Mouse (Mus musculus) heart, adult 2 months (tissue): ENCODE data around the gene Arl3. TPM values are rescaled to one million over a fixed set of nuclear protein-coding genes. Genes with fewer than 3 reads are reported as not detected.

Experiments
- DNase-seq, 2 experiments: peaks; one replicate each; pipeline ENCODE4 v3.0.0; 2021
- H3K27ac ChIP-seq: fragments of 200-600 bp; 2 replicates; pipeline ENCODE4 v1.8.1; 2022
- H3K27me3 ChIP-seq: fragments of 200-500 bp; 2 replicates; pipeline ENCODE4 v1.6.1; 2012; ENCODE audit warnings: mild to moderate bottlenecking, low read length, inconsistent platforms, mixed read lengths; ENCODE audit not compliant: control insufficient read depth, insufficient read depth
- H3K36me3 ChIP-seq: fragments of 200-500 bp; 2 replicates; pipeline ENCODE4 v1.6.1; 2012; ENCODE audit warnings: low read length, inconsistent platforms; ENCODE audit not compliant: control insufficient read depth, insufficient read depth
- H3K4me1 ChIP-seq: fragments of 200-500 bp; 2 replicates; pipeline ENCODE4 v1.6.1; 2011; ENCODE audit warnings: low read length; ENCODE audit not compliant: control insufficient read depth, insufficient read depth
- H3K4me3 ChIP-seq: fragments of 200-600 bp; 2 replicates; pipeline ENCODE4 v1.8.1; 2022
- H3K79me2 ChIP-seq: fragments of 200-500 bp; replicated peaks from 2 replicates; pipeline ENCODE4 v1.6.1; 2012; ENCODE audit warnings: mild to moderate bottlenecking, inconsistent platforms, low read length, moderate library complexity, mixed read lengths; ENCODE audit not compliant: control insufficient read depth, insufficient read depth
- H3K9ac ChIP-seq: fragments of 200-500 bp; 2 replicates; pipeline ENCODE4 v1.6.1; 2012; ENCODE audit warnings: low read depth, mild to moderate bottlenecking, control low read depth, inconsistent platforms, low read length, mixed read lengths
- CTCF ChIP-seq: fragments of 200-600 bp; IDR thresholded peaks from 2 replicates; pipeline ENCODE4 v1.8.1; 2022; ENCODE audit warnings: antibody characterized with exemption, mild to moderate bottlenecking, moderate library complexity
- EP300 ChIP-seq: fragments of 200-500 bp; IDR thresholded peaks from 2 replicates; pipeline ENCODE4 v1.6.1; 2011; ENCODE audit warnings: low read depth, low read length, control low read depth; ENCODE audit not compliant: insufficient read depth
- POLR2A ChIP-seq: fragments of 200-500 bp; IDR thresholded peaks from 2 replicates; pipeline ENCODE4 v1.6.1; 2011; ENCODE audit warnings: mild to moderate bottlenecking, low read depth, low read length, control low read depth; ENCODE audit not compliant: insufficient read depth
- WGBS: fragments of 180-500 bp; shearing (Covaris S2); methylation state at CpG from one replicate; pipeline ENCODE4 v1.1.7; 2018; 5-methylcytosine and 5-hydroxymethylcytosine counted together
- intact Hi-C: fragments of 180-260 bp; cut with DNase I; formaldehyde crosslinking; loops from one replicate; pipeline ENCODE4 v1.15.1; 2025
- polyA plus RNA-seq: library from polyadenylated mRNA; depleted of rRNA; stranded (reverse); fragments of >200 nt; gene quantifications from 2 replicates; pipeline ENCODE4 v1.2.3, GENCODE M21; 2012
- total RNA-seq, 2 experiments: library from RNA; stranded (reverse); gene quantifications; 2 replicates each; pipeline ENCODE4 v1.2.3; 2021

Gene Arl3
- total and polyA plus RNA-seq, 3 experiments, result 36.1 to 43.4 (median 38.3) TPM

DNA sequence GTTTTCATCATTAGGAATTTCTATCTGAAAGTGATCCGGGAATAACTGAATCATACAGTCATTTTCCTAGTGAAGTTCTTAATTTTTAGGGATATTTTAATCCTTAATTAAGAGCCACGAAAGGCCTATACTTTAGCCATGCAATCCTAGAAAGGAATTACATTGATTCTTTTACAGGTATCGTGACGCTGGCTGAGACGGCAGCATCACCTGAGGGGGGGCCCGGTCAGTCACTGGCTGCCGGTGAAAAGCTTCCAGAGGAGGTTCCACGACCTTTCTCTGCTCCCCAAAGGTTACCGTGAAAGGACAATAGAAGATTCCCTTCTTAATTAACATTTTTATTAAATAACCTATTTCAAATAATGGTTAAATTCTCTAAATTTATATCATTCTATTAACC, 35.6 kb downstream of the Arl3 start:
- no peak overlapping the region for H3K9ac ChIP-seq
- no peaks in the 10 kb centered on the region for H3K79me2 ChIP-seq
- no peaks in the 10 kb centered on the region for H3K4me1 ChIP-seq
- intact Hi-C loops, result no loop called here
- no peak for DNase-seq
- H3K36me3 ChIP-seq, result no peaks in the 10 kb centered on the region
- H3K27ac ChIP-seq, result no peak overlapping the region
- H3K27me3 ChIP-seq, result no peaks in the 10 kb centered on the region
- 95% methylated on average over 9 of the region's 9 CpGs for WGBS
- TF ChIP-seq POLR2A (no peak), CTCF (no peak), EP300 (no peak)
- H3K4me3 ChIP-seq, result no peak overlapping the region

DNA sequence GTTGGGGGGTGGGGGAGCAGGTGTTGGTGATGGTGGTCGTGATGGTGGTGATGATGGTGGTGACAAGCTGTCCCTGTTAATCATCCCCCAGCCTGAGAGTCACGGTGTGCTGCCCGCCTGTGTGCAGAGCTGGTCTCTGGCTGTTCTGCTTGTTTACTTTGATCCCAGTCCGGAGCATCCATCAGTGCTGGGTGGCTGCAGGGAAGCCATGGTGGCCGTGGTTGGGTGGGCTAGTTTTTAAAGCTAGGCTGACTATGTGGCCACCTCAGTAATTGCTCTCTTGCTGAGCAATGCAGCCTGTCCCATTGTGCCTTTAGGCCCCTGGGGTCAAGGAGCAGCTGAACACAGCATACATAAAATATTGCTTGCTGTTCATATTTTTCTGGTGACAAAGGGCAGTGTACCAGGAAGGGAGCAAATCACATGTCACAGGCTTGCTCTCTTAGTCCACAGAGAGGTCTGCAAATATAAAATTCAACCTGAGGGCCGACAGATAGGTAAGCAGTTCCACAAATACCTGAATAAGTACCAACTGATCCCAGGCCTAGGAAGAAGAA, 38.4 kb downstream of the Arl3 start:
- intact Hi-C loops, result no loop called here
- no peak for DNase-seq
- Histone ChIP-seq H3K9ac (no peak overlapping the region), H3K4me3 (no peak overlapping the region), H3K27ac (no peak overlapping the region), H3K4me1 (no peaks in the 10 kb centered on the region), H3K27me3 (no peaks in the 10 kb centered on the region), H3K36me3 (no peaks in the 10 kb centered on the region), H3K79me2 (no peaks in the 10 kb centered on the region)
- 79% methylated on average over 6 of the region's 6 CpGs for WGBS
- TF ChIP-seq POLR2A (no peak), CTCF (no peak), EP300 (no peak)

DNA sequence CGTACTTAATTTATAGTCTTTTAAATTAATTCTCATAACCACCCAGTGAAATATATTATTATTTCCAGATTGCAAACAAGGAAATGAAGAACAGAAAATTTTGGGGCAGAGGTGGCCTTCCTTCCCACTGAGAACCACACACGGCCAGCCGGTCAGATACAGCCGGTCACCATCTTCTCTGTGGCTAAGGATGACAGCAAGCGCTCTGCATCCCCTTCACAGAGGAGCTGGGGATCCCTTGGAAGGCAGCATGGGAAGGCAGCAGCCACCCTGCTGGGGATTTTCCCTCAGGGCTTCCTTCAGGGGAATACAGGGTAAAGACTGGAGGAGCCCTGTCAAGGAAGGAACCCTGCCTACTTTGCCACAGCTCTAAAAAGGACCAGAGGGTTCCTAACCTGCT, 39.5 kb downstream of the Arl3 start:
- H3K36me3 ChIP-seq, result no peaks in the 10 kb centered on the region
- H3K9ac ChIP-seq, result no peak overlapping the region
- WGBS, result 94% methylated on average over 5 of the region's 5 CpGs
- no peaks in the 10 kb centered on the region for H3K79me2 ChIP-seq
- H3K4me1 ChIP-seq, result peaks cover 5% of the 10 kb centered on the region
- TF ChIP-seq CTCF, result no peak
- no peak for TF ChIP-seq POLR2A
- no peak for TF ChIP-seq EP300
- H3K4me3 ChIP-seq, result no peak overlapping the region
- no peak for DNase-seq
- no peak overlapping the region for H3K27ac ChIP-seq
- no peaks in the 10 kb centered on the region for H3K27me3 ChIP-seq
- intact Hi-C loops, result no loop called here

DNA sequence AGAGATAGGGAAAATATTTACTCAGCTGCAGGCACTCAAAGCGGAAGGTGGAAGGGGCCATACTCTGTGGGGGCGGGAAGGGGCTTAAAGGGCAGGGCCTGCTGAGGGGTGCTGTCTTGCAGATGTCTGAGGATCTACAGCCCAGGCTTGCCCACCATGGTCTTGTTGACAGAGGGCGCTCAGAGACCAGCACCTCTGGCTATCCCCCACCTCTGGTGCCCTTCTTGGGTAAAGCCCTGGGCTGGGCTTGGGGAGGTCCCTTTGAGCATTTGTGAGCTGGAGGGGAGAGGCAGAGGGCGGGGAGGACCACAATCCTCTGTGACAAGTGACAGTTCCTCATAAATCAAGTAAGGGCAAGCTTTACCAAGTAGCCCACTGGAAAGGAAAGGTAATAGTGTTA, 39.9 kb downstream of the Arl3 start:
- no peaks in the 10 kb centered on the region for H3K27me3 ChIP-seq
- H3K4me1 ChIP-seq, result peaks cover 6% of the 10 kb centered on the region

DNA sequence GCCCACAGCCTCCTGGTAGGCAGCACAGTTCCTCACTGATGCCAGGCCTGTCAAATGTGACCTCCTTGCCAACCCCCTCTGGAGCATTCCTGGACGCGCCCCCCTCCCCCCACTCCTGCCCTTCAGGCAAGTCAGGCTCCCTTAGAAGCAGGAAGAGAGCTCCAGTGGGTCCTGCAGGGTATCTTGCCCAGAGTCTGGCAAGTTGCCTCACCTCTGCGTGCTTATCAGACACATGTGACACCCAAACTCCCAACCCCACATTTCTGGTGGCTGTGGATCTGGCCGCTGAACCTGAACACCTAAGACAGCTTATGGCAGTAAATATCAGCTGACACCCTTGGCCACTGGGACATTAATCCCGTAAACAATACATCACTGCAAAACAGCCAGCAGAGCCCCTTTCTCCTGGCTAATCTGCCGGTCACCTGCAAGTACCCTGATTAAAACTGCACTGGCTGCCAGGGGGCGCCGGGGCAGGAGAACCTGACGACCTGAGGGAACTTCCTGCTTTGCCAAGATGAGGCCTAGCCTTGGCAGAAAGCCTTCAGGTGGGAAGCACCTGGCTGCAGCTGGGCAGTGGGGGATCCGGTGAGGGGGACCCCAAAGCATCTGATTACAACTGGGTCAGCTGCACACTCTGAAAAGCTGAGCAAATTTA, 40.8 kb downstream of the Arl3 start:
- 37% methylated on average over 10 of the region's 10 CpGs for WGBS
- no peaks in the 10 kb centered on the region for H3K27me3 ChIP-seq
- H3K36me3 ChIP-seq, result no peaks in the 10 kb centered on the region
- no peaks in the 10 kb centered on the region for H3K79me2 ChIP-seq
- H3K27ac ChIP-seq, result peak overlapping the region; percentile 97
- H3K9ac ChIP-seq, result 0 out of 2 replicates have a peak overlapping the region, but pooled peaks have one; percentile 17
- peak; percentile 49 to 66 for DNase-seq
- no peak for TF ChIP-seq CTCF
- no peak for TF ChIP-seq POLR2A
- 0 out of 2 replicates have a peak, but pooled peaks have one; percentile 23 for TF ChIP-seq EP300
- H3K4me3 ChIP-seq, result no peak overlapping the region
- intact Hi-C loops, result no loop called here
- peaks cover 9% of the 10 kb centered on the region for H3K4me1 ChIP-seq

More for the DNA sequence above, 39.9 kb downstream of the Arl3 start:
- DNase-seq, result no peak
- intact Hi-C loops, result no loop called here
- 93% methylated on average over 4 of the region's 4 CpGs for WGBS
- no peaks in the 10 kb centered on the region for H3K79me2 ChIP-seq
- no peak overlapping the region for H3K27ac ChIP-seq
- TF ChIP-seq CTCF (no peak), POLR2A (no peak), EP300 (no peak)
- H3K36me3 ChIP-seq, result no peaks in the 10 kb centered on the region
- no peak overlapping the region for H3K4me3 ChIP-seq
- no peak overlapping the region for H3K9ac ChIP-seq
